Comparison of ENCODE assay signal across 34 mouse cellular contexts in genomic region chr6:141188036-141188435, GRCm38 (mm10).
"Had no signal": no experiment of that assay in that cellular context is flagged by ENCODE, and none has a peak within 500 bp of the region (broad histone marks: within the 10 kb centered on the region; RNA-seq: fewer than 3 reads in every experiment).

No protein-coding gene starts in this region.

- H3K4me1 ChIP-seq: heart, embryonic 10.5 days; heart, embryonic 12.5 days; heart, embryonic 13.5 days; heart, embryonic 15.5 days; hindbrain, embryonic 10.5 days; hindbrain, embryonic 12.5 days; hindbrain, embryonic 13.5 days; hindbrain, embryonic 15.5 days; kidney, embryonic 15.5 days had no signal

- H3K27me3 ChIP-seq: heart, embryonic 12.5 days; heart, embryonic 13.5 days; heart, embryonic 15.5 days; hindbrain, embryonic 12.5 days; hindbrain, embryonic 13.5 days; hindbrain, embryonic 15.5 days; intestine, embryonic 15.5 days; kidney, embryonic 15.5 days had no signal

- DNase-seq: heart, postnatal 10 days; heart, postnatal 14 days; heart, postnatal 36 days; heart, postnatal 4 days; kidney, adult 11 months; kidney, adult 18-20 months; kidney, adult 2 months; kidney, adult 8-10 months; kidney, adult 9 months; kidney, postnatal 10 days; kidney, postnatal 14 days; kidney, postnatal 25 days; kidney, postnatal 36 days; kidney, postnatal 4 days; layer of hippocampus, adult 9-11 months; layer of hippocampus, postnatal 36 days had no signal

- H3K9ac ChIP-seq: heart, embryonic 12.5 days; heart, embryonic 13.5 days; heart, embryonic 15.5 days; hindbrain, embryonic 12.5 days; hindbrain, embryonic 13.5 days; hindbrain, embryonic 14.5 days; hindbrain, embryonic 15.5 days; intestine, embryonic 15.5 days; kidney, embryonic 15.5 days had no signal

- H3K27ac ChIP-seq: heart, embryonic 10.5 days; heart, embryonic 13.5 days; heart, embryonic 15.5 days; hindbrain, embryonic 10.5 days; hindbrain, embryonic 12.5 days; hindbrain, embryonic 13.5 days; hindbrain, embryonic 14.5 days; hindbrain, embryonic 15.5 days; hindbrain, postnatal 0 days; intestine, embryonic 15.5 days; kidney, embryonic 15.5 days; kidney, postnatal 0 days; layer of hippocampus, adult 2 months had no signal

- H3K4me2 ChIP-seq: heart, embryonic 11.5 days; heart, embryonic 12.5 days; heart, embryonic 13.5 days; heart, embryonic 15.5 days; hindbrain, embryonic 12.5 days; hindbrain, embryonic 13.5 days; hindbrain, embryonic 14.5 days; hindbrain, embryonic 15.5 days; intestine, embryonic 15.5 days; kidney, embryonic 15.5 days had no signal

- H3K9me3 ChIP-seq: heart, embryonic 10.5 days; heart, embryonic 12.5 days; heart, embryonic 13.5 days; heart, embryonic 15.5 days; hindbrain, embryonic 10.5 days; hindbrain, embryonic 12.5 days; hindbrain, embryonic 13.5 days; hindbrain, embryonic 15.5 days; intestine, embryonic 15.5 days; kidney, embryonic 15.5 days had no signal

- H3K36me3 ChIP-seq: heart, embryonic 10.5 days; heart, embryonic 12.5 days; heart, embryonic 13.5 days; heart, embryonic 15.5 days; hindbrain, embryonic 10.5 days; hindbrain, embryonic 12.5 days; hindbrain, embryonic 13.5 days; hindbrain, embryonic 15.5 days; intestine, embryonic 15.5 days; kidney, embryonic 15.5 days had no signal

- H3K4me3 ChIP-seq: heart, embryonic 10.5 days; heart, embryonic 12.5 days; heart, embryonic 13.5 days; heart, embryonic 15.5 days; hindbrain, embryonic 10.5 days; hindbrain, embryonic 12.5 days; hindbrain, embryonic 13.5 days; hindbrain, embryonic 15.5 days; intestine, embryonic 15.5 days; kidney, embryonic 15.5 days; layer of hippocampus, adult 2 months had no signal

- ATAC-seq: hindbrain, embryonic 16.5 days; hindbrain, postnatal 0 days; inflammation-experienced regulatory T-cells, adult 6 months; intestine, embryonic 15.5 days; intestine, postnatal 0 days had no signal
